Mouse (Mus musculus): ENCODE data around the gene Ly6g6d. TPM values are rescaled to one million over a fixed set of nuclear protein-coding genes. Genes with fewer than 3 reads are reported as not detected.
A peak's percentile ranks its signal among the peaks of the same experiment; 100 is the strongest.

Gene Ly6g6d
- polyA plus RNA-seq, 1 experiment from 2014 or later: 0.60 TPM

DNA sequence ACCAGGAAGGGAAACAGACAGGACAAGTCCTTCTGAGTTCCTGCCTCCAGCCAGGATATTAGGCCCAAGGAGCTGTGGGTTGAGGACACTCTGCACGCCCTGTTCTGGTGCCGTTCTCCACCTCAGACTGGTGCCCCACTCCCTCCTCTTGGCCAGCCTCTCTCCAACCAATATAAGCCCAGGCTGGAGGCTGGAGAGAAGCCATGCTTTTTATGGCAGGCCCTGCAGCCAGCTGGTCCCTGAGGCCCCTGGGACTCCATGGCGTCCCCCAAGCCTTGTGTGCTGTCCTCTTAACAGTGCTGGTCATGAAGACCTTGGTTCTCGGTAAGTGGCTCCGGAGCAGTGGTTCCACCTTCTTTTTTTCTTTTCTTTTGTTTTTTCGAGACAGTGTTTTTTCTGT, 30.2 kb upstream of the Ly6g6d start, which contains the start of gene Ly6g5c:
Gene Ly6g5c, plus strand, starts transcription at position 183 of the 400 bp plus-strand sequence.
- Histone ChIP-seq H3K36me3 (replicated peaks; ENCODE audit: insufficient read depth, low read length) (no peaks in the 10 kb centered on the region), H3K4me3 (ENCODE audit: low read depth, low read length) (no peak within 1 kb of the TSS), H3K27ac (ENCODE audit: low read depth) (no peak within 1 kb of the TSS), H3K4me1 (ENCODE audit: insufficient read depth) (peaks cover 28% of the 10 kb centered on the region), H3K9me3 (ENCODE audit: low read length) (no peaks in the 10 kb centered on the region), H3K4me2 (ENCODE audit: low read depth, low read length) (no peak within 1 kb of the TSS), H3K27me3 (ENCODE audit: insufficient read depth, low read length) (no peaks in the 10 kb centered on the region), H3K9ac (replicated peaks) (no peak within 1 kb of the TSS)
- WGBS (ENCODE audit: insufficient replicate concordance): 80% methylated on average over 6 of the region's 6 CpGs
- no peak for DNase-seq
- TF ChIP-seq EP300 (IDR thresholded peaks at IDR 0.05; ENCODE audit: low read depth): no peak
- no peak for TF ChIP-seq CTCF (IDR thresholded peaks at IDR 0.05; ENCODE audit: low read depth)
- no peak for ATAC-seq

DNA sequence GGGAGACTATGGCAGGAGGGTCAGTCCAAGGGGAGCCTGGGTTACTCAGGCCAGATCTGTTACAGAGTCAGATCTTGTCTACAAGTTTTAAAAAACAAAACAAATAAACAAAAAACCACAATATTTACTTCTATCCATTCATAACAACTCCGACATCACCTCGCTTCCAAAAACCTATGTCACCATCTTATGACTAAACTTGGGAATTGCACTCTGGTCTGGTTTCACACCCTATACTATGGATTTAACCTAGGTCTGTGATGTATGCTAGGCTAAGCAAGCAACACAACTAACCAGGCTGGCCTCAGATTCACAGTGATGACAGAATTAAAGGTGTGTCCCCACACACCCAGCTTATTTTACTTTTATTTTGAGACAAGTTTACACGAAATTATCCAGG, 28.7 kb upstream of the Ly6g6d start:
- Histone ChIP-seq H3K4me3 (ENCODE audit: low read depth, low read length) (no peak overlapping the region), H3K27ac (ENCODE audit: low read depth) (no peak overlapping the region), H3K36me3 (replicated peaks; ENCODE audit: insufficient read depth, low read length) (peaks cover 10% of the 10 kb centered on the region), H3K27me3 (ENCODE audit: insufficient read depth, low read length) (no peaks in the 10 kb centered on the region), H3K4me1 (ENCODE audit: insufficient read depth) (peaks cover 38% of the 10 kb centered on the region), H3K4me2 (ENCODE audit: low read depth, low read length) (no peak overlapping the region), H3K9ac (replicated peaks) (no peak overlapping the region), H3K9me3 (ENCODE audit: low read length) (no peaks in the 10 kb centered on the region)
- no peak for ATAC-seq
- WGBS (ENCODE audit: insufficient replicate concordance): 65% methylated on average over 3 of the region's 3 CpGs
- TF ChIP-seq EP300 (IDR thresholded peaks at IDR 0.05; ENCODE audit: low read depth) (no peak), CTCF (IDR thresholded peaks at IDR 0.05; ENCODE audit: low read depth) (no peak)
- DNase-seq: no peak

DNA sequence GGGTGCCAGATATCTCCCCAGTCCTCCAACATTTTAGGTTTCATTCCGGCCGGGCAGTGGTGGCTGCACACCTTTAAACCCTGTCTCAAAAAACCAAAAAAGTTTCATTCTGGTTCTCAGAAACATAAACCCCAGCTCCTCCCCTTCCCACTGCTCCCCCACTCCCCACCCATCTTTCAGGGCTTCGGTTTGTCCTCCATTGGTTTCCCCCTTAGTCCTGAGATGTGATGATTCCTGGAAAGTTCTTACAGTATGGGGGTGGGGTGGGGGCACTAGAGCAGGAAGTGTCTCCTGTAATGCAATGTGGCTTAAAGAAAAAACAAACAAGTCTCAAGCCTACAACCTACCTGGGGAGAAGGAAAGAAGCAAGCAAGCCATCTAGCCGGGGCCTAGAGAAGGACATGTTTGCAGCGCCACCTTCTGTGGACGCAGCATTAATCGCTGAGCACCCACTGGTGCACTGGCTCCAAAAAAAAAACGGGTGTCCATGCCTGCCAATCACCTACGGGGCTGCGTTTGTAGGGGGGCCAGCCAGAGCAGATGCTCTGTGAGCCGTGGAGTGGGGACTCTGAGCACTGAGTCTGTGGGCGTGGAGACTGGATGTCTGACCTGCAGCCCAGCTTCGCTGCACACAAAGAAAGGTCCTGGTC, 28.0 kb upstream of the Ly6g6d start:
- Histone ChIP-seq H3K4me2 (ENCODE audit: low read depth, low read length) (peak overlapping the region; percentile 40; the same call in 1 of the 2 replicates), H3K27me3 (ENCODE audit: insufficient read depth, low read length) (no peaks in the 10 kb centered on the region), H3K27ac (ENCODE audit: low read depth) (peak overlapping the region; percentile 48; the same call in 1 of the 2 replicates), H3K36me3 (replicated peaks; ENCODE audit: insufficient read depth, low read length) (peaks cover 17% of the 10 kb centered on the region), H3K4me3 (ENCODE audit: low read depth, low read length) (no peak overlapping the region), H3K9ac (replicated peaks) (no peak overlapping the region), H3K9me3 (ENCODE audit: low read length) (no peaks in the 10 kb centered on the region), H3K4me1 (ENCODE audit: insufficient read depth) (peaks cover 38% of the 10 kb centered on the region)
- ATAC-seq: no peak
- DNase-seq: peak; percentile 53
- 24% methylated on average over 13 of the region's 13 CpGs for WGBS (ENCODE audit: insufficient replicate concordance)
- peak; percentile 79 for TF ChIP-seq CTCF (IDR thresholded peaks at IDR 0.05; ENCODE audit: low read depth)
- no peak for TF ChIP-seq EP300 (IDR thresholded peaks at IDR 0.05; ENCODE audit: low read depth)

DNA sequence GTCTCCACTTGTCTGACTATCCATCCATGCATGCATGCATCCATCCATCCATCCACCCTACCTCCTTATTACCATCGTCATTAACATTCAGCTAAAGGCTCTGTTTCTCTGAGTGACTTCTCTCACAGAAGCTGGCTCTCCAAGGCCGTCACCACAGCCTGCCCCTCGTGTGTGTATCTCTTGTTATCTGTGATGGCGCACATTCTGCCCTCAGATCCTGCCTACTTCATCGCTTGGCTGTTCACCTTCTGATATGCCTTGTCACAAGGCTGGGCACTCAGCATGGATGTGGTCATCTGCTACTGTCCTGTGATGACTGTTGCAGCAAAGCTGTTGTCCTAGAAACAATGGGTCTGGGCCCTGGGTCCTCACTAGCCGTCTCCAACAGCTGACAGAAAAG, 26.9 kb upstream of the Ly6g6d start:
- Histone ChIP-seq H3K9ac (replicated peaks) (no peak overlapping the region; the same call in 1 of the 2 replicates), H3K9me3 (ENCODE audit: low read length) (no peaks in the 10 kb centered on the region), H3K4me2 (ENCODE audit: low read depth, low read length) (peak overlapping the region; percentile 42; the same call in 1 of the 2 replicates), H3K27me3 (ENCODE audit: insufficient read depth, low read length) (no peaks in the 10 kb centered on the region), H3K4me1 (ENCODE audit: insufficient read depth) (peaks cover 38% of the 10 kb centered on the region), H3K36me3 (replicated peaks; ENCODE audit: insufficient read depth, low read length) (peaks cover 25% of the 10 kb centered on the region), H3K27ac (ENCODE audit: low read depth) (peak overlapping the region; percentile 48), H3K4me3 (ENCODE audit: low read depth, low read length) (no peak overlapping the region)
- TF ChIP-seq EP300 (IDR thresholded peaks at IDR 0.05; ENCODE audit: low read depth) (peak; percentile 93), CTCF (IDR thresholded peaks at IDR 0.05; ENCODE audit: low read depth) (no peak)
- WGBS (ENCODE audit: insufficient replicate concordance): 52% methylated on average over 6 of the region's 6 CpGs
- peak; percentile 85 for ATAC-seq
- DNase-seq: no peak

DNA sequence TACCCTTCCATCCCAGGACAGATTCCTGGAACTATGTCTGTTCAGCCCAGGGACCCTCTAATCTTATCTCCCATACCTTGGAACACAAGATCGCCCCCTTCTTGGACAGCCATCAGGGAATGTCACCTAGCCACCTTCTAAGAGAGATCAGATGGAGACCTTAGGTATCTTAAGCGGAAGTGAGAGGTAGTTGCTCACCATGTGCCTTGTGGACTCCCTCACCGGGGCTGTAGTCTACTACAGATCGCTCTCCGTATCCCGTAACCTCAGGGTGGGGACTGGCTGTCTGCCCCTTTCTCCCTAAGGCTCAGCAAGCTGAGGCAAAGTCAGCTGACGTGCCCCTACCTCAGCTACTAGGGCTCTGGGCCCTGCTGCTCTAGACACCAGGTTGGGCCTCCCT, 26.2 kb upstream of the Ly6g6d start:
- ATAC-seq (no peak), DNase-seq (no peak)
- H3K27ac ChIP-seq (ENCODE audit: low read depth): peak overlapping the region; percentile 48
- peaks cover 38% of the 10 kb centered on the region for H3K4me1 ChIP-seq (ENCODE audit: insufficient read depth)
- no peak for TF ChIP-seq CTCF (IDR thresholded peaks at IDR 0.05; ENCODE audit: low read depth)
- TF ChIP-seq EP300 (IDR thresholded peaks at IDR 0.05; ENCODE audit: low read depth): no peak
- H3K27me3 ChIP-seq (ENCODE audit: insufficient read depth, low read length): no peaks in the 10 kb centered on the region
- peak overlapping the region; percentile 42; the same call in 1 of the 2 replicates for H3K4me2 ChIP-seq (ENCODE audit: low read depth, low read length)
- H3K9me3 ChIP-seq (ENCODE audit: low read length): no peaks in the 10 kb centered on the region
- H3K4me3 ChIP-seq (ENCODE audit: low read depth, low read length): no peak overlapping the region
- 68% methylated on average over 7 of the region's 7 CpGs for WGBS (ENCODE audit: insufficient replicate concordance)
- H3K36me3 ChIP-seq (replicated peaks; ENCODE audit: insufficient read depth, low read length): peaks cover 29% of the 10 kb centered on the region
- peak overlapping the region; percentile 26; the same call in 1 of the 2 replicates for H3K9ac ChIP-seq (replicated peaks)

DNA sequence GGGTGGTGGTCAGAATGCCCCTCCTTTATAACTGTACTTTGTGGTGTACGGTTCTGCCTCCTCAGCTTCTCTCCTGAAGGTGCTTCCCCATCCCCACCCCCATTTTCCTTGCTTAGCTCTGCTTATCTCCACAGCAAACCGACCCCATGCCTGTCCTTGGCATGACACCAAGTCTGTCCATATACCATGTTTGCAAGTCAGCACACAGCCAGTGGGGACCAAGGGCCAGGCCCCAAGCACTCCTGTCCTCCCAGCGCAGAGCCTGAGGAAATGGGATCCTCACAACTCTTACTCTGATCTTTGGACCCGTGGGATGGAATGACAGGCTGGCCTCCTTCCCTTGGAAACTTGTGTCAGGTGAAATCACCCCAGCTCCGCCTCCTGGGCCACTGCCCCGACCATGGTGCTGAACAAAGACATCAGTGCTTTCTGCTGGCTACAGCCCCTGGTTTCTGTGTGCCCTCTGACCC, 25.4 kb upstream of the Ly6g6d start:
- no peak overlapping the region for H3K4me3 ChIP-seq (ENCODE audit: low read depth, low read length)
- 0 out of 2 replicates have a peak overlapping the region, but pooled peaks have one; percentile 42 for H3K4me2 ChIP-seq (ENCODE audit: low read depth, low read length)
- 37% methylated on average over 6 of the region's 6 CpGs for WGBS (ENCODE audit: insufficient replicate concordance)
- no peaks in the 10 kb centered on the region for H3K27me3 ChIP-seq (ENCODE audit: insufficient read depth, low read length)
- ATAC-seq (peak; percentile 22), DNase-seq (peak; percentile 44)
- H3K27ac ChIP-seq (ENCODE audit: low read depth): peak overlapping the region; percentile 48; the same call in 1 of the 2 replicates
- H3K9ac ChIP-seq (replicated peaks): peak overlapping the region; percentile 26; the same call in 1 of the 2 replicates
- H3K4me1 ChIP-seq (ENCODE audit: insufficient read depth): peaks cover 38% of the 10 kb centered on the region
- H3K9me3 ChIP-seq (ENCODE audit: low read length): no peaks in the 10 kb centered on the region
- peaks cover 37% of the 10 kb centered on the region for H3K36me3 ChIP-seq (replicated peaks; ENCODE audit: insufficient read depth, low read length)
- peak; percentile 62 for TF ChIP-seq EP300 (IDR thresholded peaks at IDR 0.05; ENCODE audit: low read depth)
- no peak for TF ChIP-seq CTCF (IDR thresholded peaks at IDR 0.05; ENCODE audit: low read depth)

Measured in liver, postnatal 0 days (tissue).